Mouse (Mus musculus) liver, adult (tissue): ENCODE measurements around the gene Fam210b.

ENCODE experiments used
- GATA4 ChIP-seq: IDR thresholded peaks from 2 replicates; pipeline ENCODE4 v1.6.1; 2014; ENCODE audit warnings: mild to moderate bottlenecking, low read length; ENCODE audit not compliant: insufficient replicate concordance

Fam210b gene

GRCm38 (mm10) chr2:172381898-172382297 lies 36.5 kb downstream of the Fam210b start:
- TF ChIP-seq GATA4, result no peak

GRCm38 (mm10) chr2:172384715-172385114 lies 39.4 kb downstream of the Fam210b start:
- no peak for TF ChIP-seq GATA4

- no peak for TF ChIP-seq GATA4
Measured at GRCm38 (mm10) chr2:172390341-172390740, 45.0 kb downstream of the Fam210b start.

GRCm38 (mm10) chr2:172392041-172392521 lies 46.7 kb downstream of the Fam210b start:
- TF ChIP-seq GATA4, result no peak

- no peak for TF ChIP-seq GATA4
Measured at GRCm38 (mm10) chr2:172393391-172394051, 48.2 kb downstream of the Fam210b start, which contains the start of gene Cass4. Gene Cass4, plus strand, starts transcription at chr2:172393794.

- no peak for TF ChIP-seq GATA4
Measured at GRCm38 (mm10) chr2:172394052-172394392, 48.7 kb downstream of the Fam210b start.

GRCm38 (mm10) chr2:172394671-172395070 lies 49.3 kb downstream of the Fam210b start:
- TF ChIP-seq GATA4, result no peak

- TF ChIP-seq GATA4, result no peak
Measured at GRCm38 (mm10) chr2:172395961-172396360, 50.6 kb downstream of the Fam210b start.

- no peak for TF ChIP-seq GATA4
Measured at GRCm38 (mm10) chr2:172399901-172400300, 54.5 kb downstream of the Fam210b start.

- no peak for TF ChIP-seq GATA4
Measured at GRCm38 (mm10) chr2:172401116-172401825, 55.9 kb downstream of the Fam210b start.

- no peak for TF ChIP-seq GATA4
Measured at GRCm38 (mm10) chr2:172404239-172404638, 58.9 kb downstream of the Fam210b start.

- TF ChIP-seq GATA4, result no peak
Measured at GRCm38 (mm10) chr2:172405011-172405410, 59.6 kb downstream of the Fam210b start.
